20 mouse cellular contexts compared by ENCODE assay signal in genomic region chr2:33261475-33261874, GRCm38 (mm10).
"Had no signal": no experiment of that assay in that cellular context is flagged by ENCODE, and none has a peak within 500 bp of the region (broad histone marks: within the 10 kb centered on the region; RNA-seq: fewer than 3 reads in every experiment).

No protein-coding gene starts in this region.

- H3K4me1 ChIP-seq: limb, embryonic 10.5 days had no signal

- DNase-seq: gastrocnemius, adult 2 months; gastrocnemius, postnatal 10 days; gastrocnemius, postnatal 25 days; heart, postnatal 14 days; kidney, adult 18-20 months; kidney, adult 8-10 months; kidney, postnatal 10 days; kidney, postnatal 25 days; kidney, postnatal 4 days; liver; liver, embryonic 13.5 days had no signal

- H3K4me3 ChIP-seq: gastrocnemius, adult 2 months; heart, adult 2 months; heart, embryonic 12.5 days; hindbrain, embryonic 10.5 days; hindbrain, embryonic 12.5 days; intestine, embryonic 15.5 days; limb, embryonic 10.5 days; limb, embryonic 12.5 days; liver, embryonic 13.5 days; liver, embryonic 15.5 days had no signal

- H3K27ac ChIP-seq: gastrocnemius, adult 2 months; heart, adult 2 months; hindbrain, embryonic 10.5 days; hindbrain, embryonic 12.5 days; hindbrain, embryonic 14.5 days; intestine, embryonic 15.5 days; limb, embryonic 10.5 days; limb, embryonic 12.5 days; liver, embryonic 13.5 days; liver, embryonic 15.5 days had no signal
